Mouse (Mus musculus) bone marrow, adult 2 months (tissue): Measurements from ENCODE around the gene Cldn34c2. TPM values are rescaled to one million over a fixed set of nuclear protein-coding genes. Genes with fewer than 3 reads are reported as not detected.
"Not testable (repeated sequence)": the region's sequence is repeated elsewhere in the genome, so short reads cannot be mapped to it uniquely, and the experiment has no call there.

Experiments
- H3K27ac ChIP-seq: fragments of 200-500 bp; 2 replicates; pipeline ENCODE4 v1.5.1; 2012; ENCODE audit warnings: low read depth, mild to moderate bottlenecking, control low read depth, inconsistent platforms, low read length; ENCODE audit not compliant: control insufficient read depth, poor library complexity, insufficient read depth
- H3K4me1 ChIP-seq: fragments of 200-500 bp; 2 replicates; pipeline ENCODE4 v1.6.1; 2011; ENCODE audit warnings: low read length; ENCODE audit not compliant: control insufficient read depth, insufficient read depth
- H3K4me3 ChIP-seq: fragments of 200-500 bp; replicated peaks from 2 replicates; pipeline ENCODE3; 2011; ENCODE audit warnings: mild to moderate bottlenecking, low read depth, low read length, control low read depth; ENCODE audit not compliant: control insufficient read depth
- WGBS: fragments of 180-500 bp; shearing (Covaris S2); methylation state at CpG from one replicate; pipeline ENCODE4 v1.1.7; 2018; 5-methylcytosine and 5-hydroxymethylcytosine counted together
- polyA plus RNA-seq: library from polyadenylated mRNA; stranded (reverse); fragments of >200 nt; gene quantifications from 2 replicates; pipeline ENCODE4 v1.2.4, GENCODE M21; 2011; ENCODE audit warnings: low replicate concordance; ENCODE audit not compliant: missing spikeins, insufficient read depth, insufficient read length

Cldn34c2 gene
- polyA plus RNA-seq: not detected in 2 replicates

DNA sequence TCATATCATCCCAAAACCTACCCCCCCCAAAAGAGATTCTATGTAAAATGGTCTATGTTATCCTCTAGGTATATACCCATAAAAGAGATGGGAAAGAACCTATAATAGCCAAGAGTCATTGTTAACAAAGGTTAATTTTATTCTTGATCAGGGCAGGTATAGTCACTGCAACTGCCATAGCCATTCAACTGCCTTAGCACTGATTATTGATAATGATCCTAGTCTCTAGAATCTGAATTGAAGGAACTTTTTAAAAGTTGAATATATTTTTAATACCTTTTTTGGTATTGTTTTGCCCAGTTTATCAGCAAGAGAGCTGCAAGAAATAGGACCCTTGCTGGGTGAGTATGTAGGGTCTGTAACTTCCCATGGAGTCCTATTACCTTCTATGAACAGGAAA, at the start of gene Cldn34c2:
TSS of gene Cldn34c2 (plus strand) at position 301 of the 400 bp plus-strand sequence.
- not testable (repeated sequence) for H3K4me1 ChIP-seq, H3K4me3 ChIP-seq, H3K27ac ChIP-seq

GRCm38 (mm10) chrX:123551378-123551777, 30.1 kb upstream of the Cldn34c2 start:
- H3K4me3 ChIP-seq, H3K27ac ChIP-seq, H3K4me1 ChIP-seq: not testable (repeated sequence)
- 83% methylated on average over 13 of the region's 13 CpGs for WGBS

- H3K4me1 ChIP-seq, H3K27ac ChIP-seq, H3K4me3 ChIP-seq: not testable (repeated sequence)
- 81% methylated on average over 8 of the region's 12 CpGs for WGBS
These were observed 30.8 kb downstream of the Cldn34c2 start for GRCm38 (mm10) chrX:123612158-123612828.

Other genes starting within 250 kb of the Cldn34c2 start
- gene Gm17467, start 123.1 kb downstream of the Cldn34c2 start, polyA plus RNA-seq: not detected in 2 replicates
- not detected in 2 replicates for gene Cldn34c3, start 212.0 kb downstream of the Cldn34c2 start, polyA plus RNA-seq